Mouse (Mus musculus) thymus, postnatal 4 days (tissue): Measurements from ENCODE around the gene Deaf1.
A peak's percentile ranks its signal among the peaks of the same experiment; 100 is the strongest.

ENCODE experiments used
- DNase-seq: peaks from one replicate; pipeline ENCODE4 v3.0.0; 2021

Deaf1 gene

GRCm38 (mm10) chr7:141338576-141339131 lies 11.2 kb upstream of the Deaf1 start, which contains the start of gene Eps8l2:
Eps8l2 (plus strand) TSS chr7:141338880.
- DNase-seq: peak; percentile 63

DNA sequence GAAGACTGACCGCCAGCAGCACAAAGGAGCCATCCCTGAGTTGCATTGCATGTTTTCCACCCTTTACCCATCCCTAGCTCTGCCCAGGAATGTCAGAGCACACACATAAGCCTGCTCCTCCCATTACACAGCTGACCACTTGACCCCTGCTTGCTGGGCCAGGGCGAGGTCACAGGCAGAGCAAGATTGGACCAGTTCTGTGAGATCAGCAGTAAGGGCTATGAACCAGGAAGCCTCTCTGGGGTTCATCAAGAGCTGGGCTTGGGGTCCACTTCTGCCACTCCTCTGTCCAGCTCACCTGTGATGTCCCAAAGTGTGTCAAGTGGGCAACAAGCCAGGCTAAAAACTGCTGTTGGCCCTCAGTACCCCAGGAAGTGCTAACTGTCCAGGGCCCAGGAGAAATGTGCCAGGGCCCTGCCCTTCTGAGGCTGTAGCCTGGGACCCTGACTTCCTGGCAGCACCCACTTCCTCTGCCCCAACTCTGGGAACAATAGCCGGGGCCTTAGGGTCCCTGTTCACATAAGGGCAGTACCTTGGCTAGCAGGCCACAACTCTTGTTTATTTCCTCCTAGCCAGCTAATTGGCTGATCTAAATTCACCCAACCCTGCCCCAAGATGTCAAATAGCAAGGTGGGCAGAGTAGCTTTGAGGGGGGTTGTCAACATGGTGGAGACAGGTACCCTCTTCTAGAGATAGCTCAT lies 10.4 kb upstream of the Deaf1 start:
- no peak for DNase-seq

DNA sequence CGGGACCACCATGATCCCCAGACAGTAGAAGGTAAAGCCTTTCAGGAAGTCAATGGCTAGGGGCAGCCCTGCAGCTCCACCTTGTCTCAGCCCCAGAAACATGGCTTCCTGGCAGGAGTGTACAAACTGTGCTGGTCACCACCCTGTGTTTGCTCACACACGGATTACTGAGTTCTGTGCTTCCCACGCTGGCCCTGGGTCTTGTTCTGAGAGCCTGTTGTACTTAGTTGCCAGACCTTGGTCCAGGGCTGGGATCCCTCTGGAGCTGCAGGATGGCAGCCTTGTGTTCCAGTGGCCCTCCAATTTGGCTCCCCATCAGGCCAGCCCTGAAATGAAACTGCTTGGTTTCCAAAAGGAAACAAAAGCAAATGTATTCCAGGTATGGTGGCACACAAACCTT lies 8.8 kb upstream of the Deaf1 start:
- DNase-seq: no peak

DNA sequence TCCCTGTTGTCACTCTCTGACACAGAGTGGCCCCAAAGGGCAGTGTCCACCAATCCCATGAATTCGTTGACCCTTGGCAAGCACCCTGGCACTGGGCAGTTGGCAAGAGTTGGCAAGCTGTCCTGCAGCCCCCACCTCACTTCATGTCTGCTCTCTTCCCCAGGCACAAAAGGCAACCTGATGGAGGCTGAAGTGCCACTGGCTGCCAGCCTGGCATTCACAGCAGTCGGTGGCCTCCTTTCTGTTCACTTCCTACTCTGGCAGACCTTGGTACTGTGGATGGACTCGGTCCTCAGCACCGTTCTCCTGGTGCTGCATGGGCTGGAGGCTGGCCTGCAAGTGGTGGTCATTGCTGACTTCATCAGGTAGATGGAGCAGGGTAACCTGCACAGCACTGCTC lies 8.2 kb upstream of the Deaf1 start:
- no peak for DNase-seq

DNA sequence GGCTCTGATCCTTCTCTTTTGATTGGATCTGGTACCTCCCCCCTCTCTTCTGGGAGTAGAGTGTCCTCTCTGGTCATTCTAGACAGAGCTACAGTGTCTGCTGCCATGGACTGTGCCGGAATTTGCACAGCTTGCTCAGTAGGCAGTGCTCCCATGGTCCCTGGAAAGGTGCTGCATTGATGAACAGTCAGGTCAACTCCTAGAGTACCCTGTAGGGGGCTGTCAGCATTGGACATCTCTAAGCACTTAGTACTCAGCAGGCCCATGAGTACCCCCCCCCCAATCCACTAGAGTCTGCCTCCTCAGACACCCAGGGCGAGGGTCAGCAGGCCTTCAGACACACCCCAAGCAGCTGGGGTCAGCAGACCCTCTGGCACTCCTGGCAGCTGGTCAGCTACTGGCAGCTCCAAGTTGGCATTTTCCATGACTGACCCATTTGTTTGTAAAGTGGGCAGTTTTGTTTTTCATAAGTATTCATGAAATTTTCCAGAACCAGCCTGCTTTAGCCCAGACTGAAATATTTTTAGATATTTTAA lies 7.6 kb upstream of the Deaf1 start:
- DNase-seq: no peak

GRCm38 (mm10) chr7:141331990-141332389 lies 4.5 kb upstream of the Deaf1 start:
- DNase-seq: no peak

DNA sequence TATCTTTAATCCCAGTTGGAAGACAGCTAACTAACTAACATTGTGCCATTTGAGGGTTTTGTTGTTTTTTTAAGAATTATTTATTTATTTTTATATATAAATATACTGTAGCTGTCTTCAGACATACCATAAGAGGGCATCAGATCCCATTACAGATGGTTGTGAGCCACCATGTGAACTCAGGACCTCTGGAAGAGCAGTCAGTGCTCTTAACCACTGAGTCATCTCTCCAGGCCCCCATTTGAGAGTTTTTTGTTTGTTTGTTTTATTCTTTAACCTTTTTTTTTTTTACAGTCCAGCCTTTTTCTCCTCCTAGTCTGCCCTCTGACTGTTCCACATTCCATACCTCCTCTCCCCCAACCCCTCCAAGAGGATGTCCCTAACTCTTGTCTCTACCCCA lies 3.2 kb upstream of the Deaf1 start:
- DNase-seq: no peak

DNA sequence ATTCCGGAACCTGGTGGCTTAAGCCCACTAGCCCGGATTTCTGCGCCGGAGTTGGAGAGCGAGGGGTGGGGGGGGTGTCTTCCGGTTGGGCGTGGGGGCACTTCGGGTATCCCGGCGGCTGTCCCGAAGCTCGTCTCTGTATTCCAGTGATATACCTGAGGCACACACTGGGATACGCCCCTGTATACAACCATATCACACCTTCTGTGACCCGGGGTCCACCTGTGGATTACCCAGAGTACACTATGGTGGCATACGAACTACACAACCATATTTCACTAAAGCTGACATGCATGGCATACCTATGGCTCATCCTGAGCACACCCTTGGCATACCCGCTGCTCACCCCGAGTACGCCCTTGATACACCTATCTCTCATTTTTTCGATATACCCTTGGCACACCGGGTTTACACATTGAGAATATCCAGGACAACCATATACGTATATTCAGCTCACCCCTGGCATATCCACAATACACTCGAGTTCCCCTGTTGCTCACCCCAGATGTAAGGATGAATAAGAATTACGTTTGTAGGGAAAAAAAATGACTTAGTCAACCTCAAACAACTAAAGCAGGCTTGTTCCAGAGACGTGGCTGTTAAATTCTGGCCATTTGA lies 992 bp upstream of the Deaf1 start:
- no peak for DNase-seq

- peak; percentile 70 for DNase-seq
Observed at GRCm38 (mm10) chr7:141326546-141327446, 694 bp downstream of the Deaf1 start.

- no peak for DNase-seq
Observed at GRCm38 (mm10) chr7:141324686-141325085, 2.8 kb downstream of the Deaf1 start.

GRCm38 (mm10) chr7:141319446-141319845 lies 8.0 kb downstream of the Deaf1 start:
- no peak for DNase-seq

DNA sequence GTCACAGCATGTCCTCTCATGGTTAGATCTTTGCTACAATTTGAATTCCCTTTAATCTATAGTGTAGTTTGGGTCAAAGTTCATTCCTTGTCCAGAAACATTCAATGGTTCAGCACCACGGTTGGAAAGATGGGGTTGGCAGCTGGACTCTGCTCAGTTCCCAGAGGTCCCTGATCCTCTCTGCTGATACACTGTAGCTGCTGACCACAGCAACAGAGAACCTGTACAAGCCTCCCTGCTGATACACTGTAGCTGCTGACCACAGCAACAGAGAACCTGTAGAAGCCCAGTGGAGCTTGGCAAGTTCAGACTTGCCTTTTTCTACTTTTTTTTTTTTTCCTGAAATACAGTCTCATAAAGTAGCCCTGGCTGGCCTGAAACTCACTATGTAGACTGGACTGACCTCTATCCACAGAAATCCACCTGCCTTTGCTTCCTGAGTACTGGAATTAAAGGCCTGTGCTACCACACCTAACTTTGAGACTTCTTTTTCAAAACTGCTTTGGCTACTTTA lies 9.8 kb downstream of the Deaf1 start:
- DNase-seq: no peak

- DNase-seq: peak; percentile 79
Observed at GRCm38 (mm10) chr7:141315974-141316373, 11.5 kb downstream of the Deaf1 start.

DNA sequence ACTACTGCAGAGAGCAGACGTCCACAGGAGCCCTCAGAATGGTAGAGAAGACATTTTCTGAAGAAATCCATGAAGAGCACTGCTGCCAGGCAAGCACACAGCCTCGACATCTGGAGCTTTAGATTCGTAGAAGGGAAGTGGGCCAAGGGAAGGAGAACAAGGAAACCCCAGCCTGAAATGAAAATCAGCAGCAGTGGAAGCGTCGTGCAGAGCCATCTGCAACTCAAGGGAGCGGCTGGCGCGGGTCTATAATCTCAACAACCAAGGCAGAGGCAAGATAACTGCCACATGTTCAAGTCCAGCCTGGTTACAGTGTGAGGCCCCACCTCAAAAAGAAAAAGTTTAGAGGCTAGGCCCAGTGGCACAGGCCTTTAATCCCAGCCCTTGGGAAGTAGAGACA lies 12.4 kb downstream of the Deaf1 start:
- DNase-seq: no peak

DNA sequence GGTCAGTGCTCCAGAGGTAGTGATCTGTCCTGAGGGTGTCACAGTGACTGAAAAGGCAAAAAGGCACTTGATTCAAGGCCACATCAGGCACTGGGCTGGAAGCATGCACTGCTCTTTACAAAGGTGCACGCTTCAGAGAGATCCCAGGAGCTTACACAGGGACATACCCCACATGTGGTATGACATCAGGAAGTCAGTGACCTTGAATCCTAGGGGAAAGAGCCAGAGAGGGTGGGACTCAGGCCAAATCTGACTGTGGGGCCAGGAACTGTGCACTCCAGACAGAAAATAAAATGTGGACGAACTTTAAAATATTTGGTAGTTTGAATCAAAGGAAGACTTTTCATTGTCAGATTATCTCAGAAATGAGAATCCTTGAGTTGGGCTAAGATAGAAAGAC lies 13.1 kb downstream of the Deaf1 start:
- no peak for DNase-seq

DNA sequence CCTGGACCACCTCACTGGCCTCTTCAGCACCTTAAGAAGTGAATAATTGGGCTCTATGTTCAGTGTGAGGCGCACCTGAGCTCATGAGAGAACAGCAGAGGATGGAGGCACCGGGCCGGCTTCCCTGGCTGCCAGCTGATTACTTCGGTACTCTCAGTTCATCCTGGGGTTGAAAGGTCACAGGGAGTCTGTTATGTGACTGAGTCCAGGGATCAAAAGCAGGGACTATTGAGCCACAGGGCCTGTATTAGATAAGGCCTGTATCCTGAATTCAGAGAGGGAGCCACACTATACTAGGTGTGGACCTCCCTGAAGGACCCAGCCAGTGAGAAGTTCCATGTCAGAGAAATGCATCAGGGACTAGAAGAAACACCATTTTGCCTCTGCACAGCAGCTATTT lies 23.0 kb downstream of the Deaf1 start:
- no peak for DNase-seq

DNA sequence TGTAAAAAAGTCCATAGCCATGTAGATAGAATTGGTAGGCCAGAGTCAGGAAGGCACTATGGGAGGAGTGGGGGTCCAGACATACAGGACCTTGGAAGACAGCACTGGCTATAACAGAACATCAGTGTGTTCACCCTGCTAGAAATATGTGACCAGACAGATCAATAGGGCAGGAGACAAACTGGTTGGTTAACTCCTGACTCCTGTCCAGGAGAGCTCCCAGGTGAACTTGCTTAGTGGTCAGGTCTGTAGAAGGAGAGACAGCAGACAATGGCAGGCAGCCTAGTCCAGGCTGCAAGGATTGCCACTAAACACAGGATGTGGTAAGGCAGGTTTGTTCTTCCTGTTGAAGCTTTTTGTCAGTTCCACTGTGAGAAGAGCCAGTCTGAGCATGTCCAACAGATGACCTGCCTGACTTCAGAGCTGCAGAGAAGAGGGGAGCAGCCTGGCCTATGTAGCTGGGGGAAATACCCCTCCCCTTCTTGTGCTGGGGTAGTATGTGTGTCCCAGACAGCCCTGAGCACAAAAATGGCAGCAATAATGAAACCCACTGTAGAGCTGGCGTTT lies 24.7 kb downstream of the Deaf1 start:
- peak; percentile 45 for DNase-seq

GRCm38 (mm10) chr7:141301386-141301785 lies 26.1 kb downstream of the Deaf1 start:
- DNase-seq: no peak

DNA sequence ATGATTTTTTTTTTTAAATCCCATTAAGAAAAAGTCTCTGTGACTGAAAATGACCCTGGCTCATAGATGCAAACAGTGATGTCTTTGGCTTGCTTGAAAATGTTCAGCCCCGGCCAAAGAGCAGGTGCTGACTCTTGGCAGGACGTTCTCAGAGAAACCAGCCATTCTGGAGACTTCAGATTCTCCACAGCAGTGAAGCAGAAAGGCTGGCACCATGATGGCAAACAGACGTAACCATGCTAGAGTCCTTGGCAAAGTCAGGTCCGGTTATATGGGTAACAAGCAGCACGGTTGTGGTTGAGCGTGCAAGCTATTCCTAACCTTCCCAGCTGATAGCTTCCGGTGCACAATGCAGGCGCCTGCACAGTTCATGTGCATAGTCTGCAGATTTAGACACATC lies 28.3 kb downstream of the Deaf1 start:
- DNase-seq: no peak

GRCm38 (mm10) chr7:141297926-141298650 lies 29.4 kb downstream of the Deaf1 start:
- DNase-seq: no peak

DNA sequence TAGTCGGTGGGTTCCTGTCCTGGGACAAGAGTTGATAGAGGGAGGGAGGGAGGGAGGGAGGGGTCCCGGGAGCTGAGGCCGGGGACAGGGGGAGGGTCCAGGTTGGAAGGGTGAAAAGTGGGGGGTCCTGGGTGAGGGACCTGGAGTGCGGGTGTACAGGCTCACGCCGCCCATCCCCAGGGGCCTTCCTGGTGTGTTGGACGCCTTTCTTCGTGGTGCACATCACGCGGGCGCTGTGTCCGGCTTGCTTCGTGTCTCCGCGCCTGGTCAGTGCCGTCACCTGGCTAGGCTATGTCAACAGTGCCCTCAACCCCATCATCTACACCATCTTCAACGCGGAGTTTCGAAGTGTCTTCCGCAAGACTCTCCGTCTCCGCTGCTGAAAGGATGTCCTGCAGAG lies 33.0 kb downstream of the Deaf1 start:
- DNase-seq: no peak
